Mouse (Mus musculus): ENCODE results near the gene Plekhh2.

DNA sequence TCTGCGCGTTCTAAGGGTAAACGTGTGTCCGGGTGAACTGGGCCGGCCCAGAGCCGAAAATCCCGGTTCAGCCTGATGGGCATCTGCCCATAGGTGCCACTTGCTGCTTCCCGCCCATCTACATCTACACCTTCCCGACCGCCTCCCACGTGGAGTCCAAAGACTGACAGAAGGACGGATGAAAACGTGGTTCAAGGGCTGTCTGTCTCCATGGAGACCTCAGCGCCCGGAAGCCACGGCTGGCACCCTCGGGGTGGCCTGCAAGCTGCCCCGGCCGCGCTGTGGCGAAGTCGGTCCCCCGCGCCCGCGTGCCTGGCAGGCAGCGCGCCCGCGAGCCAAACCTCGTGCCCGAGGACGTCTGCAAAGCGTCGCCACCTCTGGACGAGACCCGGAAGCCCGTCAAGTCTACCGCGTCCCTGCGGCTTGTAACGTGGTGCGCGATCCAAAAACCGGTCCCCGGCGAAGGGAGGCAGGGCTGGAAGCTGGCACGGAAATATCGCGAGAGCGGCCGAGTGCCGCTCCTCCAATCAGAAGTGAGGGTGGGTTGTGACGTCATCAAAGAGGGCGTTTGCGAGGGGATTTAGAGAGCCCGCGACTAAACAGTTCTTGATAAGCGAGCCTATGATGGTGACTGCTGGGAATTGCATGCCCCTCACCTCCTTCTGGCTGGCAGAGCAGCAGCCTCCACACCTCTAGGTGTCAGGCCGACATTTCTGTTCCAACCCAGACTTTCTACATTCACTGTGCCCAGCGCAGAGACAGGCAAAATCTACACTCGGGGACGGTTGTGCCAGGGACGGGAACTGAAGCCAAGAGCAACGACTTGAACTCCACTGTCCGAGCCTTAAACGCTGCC lies 45.7 kb upstream of the Plekhh2 start, which contains the start of gene Thada:
- TF ChIP-seq CTCF (IDR thresholded peaks at IDR 0.05; ENCODE audit: borderline replicate concordance, insufficient read depth, low read length), result no peak
- peak; percentile 82 for TF ChIP-seq POLR2A (IDR thresholded peaks at IDR 0.05; ENCODE audit: low read depth, low read length)
